Mouse (Mus musculus): ENCODE results near the gene Syne4. TPM values are rescaled to one million over a fixed set of nuclear protein-coding genes. Genes with fewer than 3 reads are reported as not detected.

Gene Syne4
- 13.5 TPM for polyA plus RNA-seq (2017; shearing (Covaris generic))

GRCm38 (mm10) chr7:30314721-30315155 lies at the start of gene Syne4:
Gene Syne4 (plus strand): TSS chr7:30314807.

GRCm38 (mm10) chr7:30279951-30280669 lies 34.5 kb upstream of the Syne4 start, which contains the start of the genes Thap8 and Wdr62:
Gene Thap8 (plus strand): TSS chr7:30280094.
Gene Wdr62 (minus strand): TSS chr7:30280419.

DNA sequence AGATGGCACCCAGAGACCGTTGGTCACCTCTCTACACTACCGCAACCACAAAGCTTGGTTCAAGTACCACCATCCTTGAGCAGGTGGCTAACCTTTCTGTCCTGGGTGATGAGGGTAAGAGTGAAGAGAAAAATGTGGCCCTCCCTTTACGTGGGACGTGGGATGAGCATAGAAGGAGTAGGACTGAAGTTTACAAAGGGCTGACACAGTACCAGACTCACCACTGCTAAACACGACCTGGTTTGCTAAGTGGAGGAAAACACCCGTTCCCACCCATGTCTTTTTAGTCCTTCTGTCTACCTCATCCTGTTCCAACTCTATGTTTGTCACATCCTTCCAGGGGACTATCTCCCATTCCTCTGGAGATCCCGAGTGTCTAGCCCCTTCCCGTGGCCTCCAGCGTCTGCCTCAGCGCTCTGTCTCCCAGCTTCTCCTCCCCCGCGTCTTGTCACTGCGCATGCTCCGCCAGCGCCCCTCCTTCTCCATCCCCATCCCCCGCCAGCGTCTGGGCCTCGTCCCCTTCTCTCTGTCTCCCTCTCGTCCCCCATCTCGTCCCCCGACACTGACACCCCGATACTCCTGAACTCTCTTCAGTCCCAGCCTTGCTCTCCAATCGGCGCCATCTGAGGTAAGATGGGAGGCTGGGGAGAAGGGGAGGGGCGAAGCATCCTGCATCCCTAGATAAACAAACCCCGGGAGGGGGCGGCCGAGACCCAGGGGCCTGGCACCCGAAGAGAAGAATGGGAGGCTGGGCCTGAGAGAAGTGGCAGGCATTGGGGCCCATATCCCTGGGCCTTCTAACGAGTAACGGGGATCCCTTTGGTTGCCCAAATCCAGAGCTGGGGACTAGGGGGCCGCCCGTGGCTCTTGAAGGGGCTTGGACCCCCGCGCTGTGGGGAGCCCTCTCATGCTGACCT lies 23.1 kb upstream of the Syne4 start, which contains the start of gene Clip3:
Clip3 (plus strand) TSS at position 514 of the 917 bp plus-strand sequence.

GRCm38 (mm10) chr7:30308076-30309005 lies 6.3 kb upstream of the Syne4 start, which contains the start of gene Alkbh6:
Gene Alkbh6 (plus strand): TSS chr7:30308717.

DNA sequence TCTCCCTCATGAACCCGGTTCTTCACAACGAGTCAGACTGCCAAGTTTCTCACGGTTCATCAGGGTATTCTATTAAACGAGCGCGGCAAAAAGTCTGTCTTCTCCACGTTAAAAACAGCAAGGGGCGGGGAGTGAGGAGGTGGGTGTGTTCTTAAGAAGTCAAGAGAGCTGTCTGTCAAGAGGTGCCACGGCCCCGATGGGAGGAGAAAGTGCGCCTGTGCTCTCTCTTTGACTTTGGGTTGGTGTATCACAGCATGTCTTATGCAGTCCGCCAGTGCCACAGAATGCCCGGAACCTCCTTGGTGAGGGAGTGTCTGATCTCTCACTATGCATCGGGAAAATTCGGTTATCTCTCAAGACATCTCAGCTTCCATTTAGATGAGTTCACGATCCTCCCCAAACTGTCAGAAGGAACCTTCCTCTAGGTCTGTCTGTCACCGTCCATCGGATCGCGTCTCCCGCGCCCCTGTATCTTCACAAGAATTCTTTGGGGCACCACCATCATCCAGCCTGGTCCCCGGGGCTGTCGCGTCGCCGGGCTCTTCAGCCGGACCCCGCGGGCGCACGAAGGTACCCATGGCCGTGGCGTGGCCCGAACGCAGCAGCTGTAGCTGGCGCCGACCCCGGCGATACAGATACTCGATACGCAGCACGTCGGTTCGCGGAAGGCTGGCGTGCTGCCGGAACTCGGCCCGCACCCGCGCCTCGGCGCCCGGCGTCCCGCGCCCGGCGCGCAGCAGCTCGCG lies 7.1 kb downstream of the Syne4 start, which contains the start of gene E130208F15Rik:
E130208F15Rik (plus strand) TSS at position 202 of the 746 bp plus-strand sequence.

DNA sequence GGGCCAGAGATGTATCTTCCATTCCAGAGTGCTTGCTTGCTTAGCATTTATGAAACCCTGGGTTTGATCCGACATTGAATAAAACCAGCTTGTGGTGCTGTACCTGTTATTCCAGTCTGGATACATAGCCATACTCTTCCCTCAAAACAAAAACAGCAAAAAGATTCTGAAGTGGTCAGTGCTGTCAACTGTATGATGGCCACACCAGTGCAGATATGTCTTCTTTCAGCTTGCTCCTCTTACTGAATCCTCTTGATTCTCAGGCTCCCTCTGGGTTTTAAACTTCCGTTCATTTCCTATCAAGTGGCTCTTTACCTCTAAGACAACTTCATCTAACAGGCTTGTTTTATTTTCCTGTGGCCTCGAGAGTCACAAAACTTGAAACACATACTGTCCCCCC lies 9.2 kb downstream of the Syne4 start, which contains the start of gene Sdhaf1:
Sdhaf1 (minus strand) TSS at position 101 of the 400 bp plus-strand sequence.

DNA sequence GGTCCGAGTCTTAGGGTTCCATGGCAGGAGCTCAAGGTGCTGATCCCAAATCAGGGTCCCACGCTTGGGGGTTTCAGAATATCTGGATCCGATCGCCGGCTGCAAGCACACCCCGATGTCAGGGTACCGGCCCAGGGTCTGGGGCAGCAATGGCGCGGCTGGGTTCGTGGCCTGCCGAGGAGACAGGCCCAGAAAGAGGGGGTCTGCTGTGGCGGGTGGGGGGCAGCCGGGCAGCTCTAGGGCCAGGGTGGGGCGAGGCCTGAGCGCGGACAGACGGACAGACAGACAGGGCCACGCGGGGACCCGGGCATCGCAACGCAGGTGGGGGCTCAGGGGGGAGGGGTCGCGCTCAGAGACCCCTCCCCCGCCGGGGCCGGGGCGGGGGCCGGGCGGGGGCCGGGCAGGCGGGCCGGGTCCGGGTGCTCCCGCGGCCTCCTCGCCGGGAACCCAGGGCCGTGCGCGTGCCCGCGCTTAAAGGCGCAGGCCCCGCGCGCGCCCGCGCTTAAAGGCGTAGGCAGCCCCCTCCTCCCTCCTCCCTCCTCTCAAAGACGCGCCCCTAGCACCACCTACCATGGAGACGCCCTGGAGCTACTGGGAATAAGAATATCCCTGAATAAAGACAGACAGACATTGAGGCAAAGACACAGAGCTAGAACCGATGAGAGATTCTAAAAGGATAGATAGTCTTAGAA lies 48.2 kb downstream of the Syne4 start, which contains the start of gene Lrfn3:
Lrfn3 (minus strand) TSS at position 121 of the 692 bp plus-strand sequence.

Other genes starting within 250 kb of the Syne4 start
- 13.1 TPM for gene Zfp82, start 241.9 kb upstream of the Syne4 start, polyA plus RNA-seq (2017; shearing (Covaris generic))
- 2.0 TPM for gene Gm26920, start 224.4 kb upstream of the Syne4 start, polyA plus RNA-seq (2017; shearing (Covaris generic))
- 14.8 TPM for gene Zfp566, start 224.3 kb upstream of the Syne4 start, polyA plus RNA-seq (2017; shearing (Covaris generic))
- 95.2 TPM for gene Zfp260, start 220.0 kb upstream of the Syne4 start, polyA plus RNA-seq (2017; shearing (Covaris generic))
- gene Zfp382, start 192.9 kb upstream of the Syne4 start, polyA plus RNA-seq (2017; shearing (Covaris generic)): 15.8 TPM
- gene Zfp146, start 145.1 kb upstream of the Syne4 start, polyA plus RNA-seq (2017; shearing (Covaris generic)): 33.9 TPM
- 1.5 TPM for gene Cox7a1, start 130.7 kb upstream of the Syne4 start, polyA plus RNA-seq (2017; shearing (Covaris generic))
- 74.4 TPM for gene Capns1, start 116.0 kb upstream of the Syne4 start, polyA plus RNA-seq (2017; shearing (Covaris generic))
- 69.2 TPM for gene Polr2i, start 82.9 kb upstream of the Syne4 start, polyA plus RNA-seq (2017; shearing (Covaris generic))
- 134 TPM for gene Tbcb, start 82.5 kb upstream of the Syne4 start, polyA plus RNA-seq (2017; shearing (Covaris generic))
- gene Ovol3, start 79.1 kb upstream of the Syne4 start, polyA plus RNA-seq (2017; shearing (Covaris generic)): not detected
- gene Thap8, start 34.7 kb upstream of the Syne4 start, polyA plus RNA-seq (2017; shearing (Covaris generic)): 0.69 TPM
- 5.3 TPM for gene Wdr62, start 34.4 kb upstream of the Syne4 start, polyA plus RNA-seq (2017; shearing (Covaris generic))
- 4.2 TPM for gene Clip3, start 23.1 kb upstream of the Syne4 start, polyA plus RNA-seq (2017; shearing (Covaris generic))
- 157 TPM for gene Alkbh6, start 6.1 kb upstream of the Syne4 start, polyA plus RNA-seq (2017; shearing (Covaris generic))
- not detected for gene E130208F15Rik, start 6.9 kb downstream of the Syne4 start, polyA plus RNA-seq (2017; shearing (Covaris generic))
- 7.4 TPM for gene Sdhaf1, start 9.1 kb downstream of the Syne4 start, polyA plus RNA-seq (2017; shearing (Covaris generic))
- not detected for gene Lrfn3, start 48.0 kb downstream of the Syne4 start, polyA plus RNA-seq (2017; shearing (Covaris generic))
- 7.0 TPM for gene Tyrobp, start 99.0 kb downstream of the Syne4 start, polyA plus RNA-seq (2017; shearing (Covaris generic))
- 514 TPM for gene Hcst, start 105.0 kb downstream of the Syne4 start, polyA plus RNA-seq (2017; shearing (Covaris generic))
- 102 TPM for gene Nfkbid, start 106.9 kb downstream of the Syne4 start, polyA plus RNA-seq (2017; shearing (Covaris generic))
- gene Aplp1, start 130.7 kb downstream of the Syne4 start, polyA plus RNA-seq (2017; shearing (Covaris generic)): 3.1 TPM
- gene Kirrel2, start 142.9 kb downstream of the Syne4 start, polyA plus RNA-seq (2017; shearing (Covaris generic)): not detected
- not detected for gene Nphs1, start 143.5 kb downstream of the Syne4 start, polyA plus RNA-seq (2017; shearing (Covaris generic))
- gene Prodh2, start 178.8 kb downstream of the Syne4 start, polyA plus RNA-seq (2017; shearing (Covaris generic)): not detected
- 1.8 TPM for gene Arhgap33, start 220.3 kb downstream of the Syne4 start, polyA plus RNA-seq (2017; shearing (Covaris generic))
- 5.2 TPM for gene Hspb6, start 237.4 kb downstream of the Syne4 start, polyA plus RNA-seq (2017; shearing (Covaris generic))
- 10.0 TPM for gene Proser3, start 237.5 kb downstream of the Syne4 start, polyA plus RNA-seq (2017; shearing (Covaris generic))
- 117 TPM for gene Lin37, start 245.0 kb downstream of the Syne4 start, polyA plus RNA-seq (2017; shearing (Covaris generic))
- 68.8 TPM for gene U2af1l4, start 248.5 kb downstream of the Syne4 start, polyA plus RNA-seq (2017; shearing (Covaris generic))
- 97.7 TPM for gene Gm49396, start 248.5 kb downstream of the Syne4 start, polyA plus RNA-seq (2017; shearing (Covaris generic))
- 274 TPM for gene Psenen, start 248.8 kb downstream of the Syne4 start, polyA plus RNA-seq (2017; shearing (Covaris generic))